Mouse (Mus musculus): Measurements from ENCODE around the gene Sorbs1. TPM values are rescaled to one million over a fixed set of nuclear protein-coding genes. Genes with fewer than 3 reads are reported as not detected.

Gene Sorbs1
- polyA plus RNA-seq, 1 experiment from 2014 or later, result 81.0 TPM

DNA sequence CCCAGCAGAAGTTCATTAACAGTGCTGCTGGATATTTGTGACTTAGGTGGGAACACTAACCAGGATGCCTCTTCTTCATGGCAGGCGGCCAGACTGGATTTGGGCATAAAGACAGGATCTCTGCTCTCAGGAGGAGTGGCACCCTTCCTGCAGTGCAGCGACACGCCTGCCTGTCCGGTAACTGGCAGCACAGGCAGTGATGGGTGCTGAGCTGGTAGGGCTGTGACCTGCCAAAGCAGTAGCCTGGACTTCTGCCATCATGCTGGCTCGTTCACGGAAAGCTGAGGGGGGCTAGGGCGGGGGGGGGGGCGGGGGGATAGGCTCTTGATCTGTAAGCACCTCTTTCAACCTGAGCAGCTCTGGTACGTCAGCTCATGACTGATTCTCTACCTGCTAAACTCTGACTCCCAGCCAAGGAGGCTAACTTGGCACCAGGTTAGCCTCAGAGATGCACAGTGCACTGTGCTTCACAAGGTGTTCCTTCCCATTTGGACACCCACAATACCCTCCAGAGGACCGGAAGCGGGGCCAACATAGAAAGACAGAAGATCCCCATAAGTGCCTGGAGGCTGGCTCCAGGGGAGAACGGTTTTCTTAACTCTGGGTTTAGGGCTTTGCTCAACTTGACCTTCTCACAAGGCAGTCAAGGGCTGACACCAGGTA, 151.2 kb downstream of the Sorbs1 start:
- no peak overlapping the region for H3K9ac ChIP-seq
- no peak for ATAC-seq (ENCODE audit: insufficient read depth, low FRiP score, low read depth)
- no peak overlapping the region for H3K4me2 ChIP-seq
- H3K27ac ChIP-seq, result no peak overlapping the region
- H3K36me3 ChIP-seq, result peaks cover 6% of the 10 kb centered on the region; the same call in 1 of the 2 replicates
- no peaks in the 10 kb centered on the region for H3K9me3 ChIP-seq
- 0 out of 2 replicates have a peak, but pooled peaks cover 6% of the 10 kb centered on the region for H3K4me1 ChIP-seq
- WGBS, result 59% methylated on average over 12 of the region's 12 CpGs
- H3K4me3 ChIP-seq (replicated peaks), result no peak overlapping the region
- H3K27me3 ChIP-seq (replicated peaks), result no peaks in the 10 kb centered on the region

GRCm38 (mm10) chr19:40359712-40360394, 153.7 kb downstream of the Sorbs1 start:
- WGBS, result 84% methylated on average over 5 of the region's 5 CpGs
- H3K27me3 ChIP-seq (replicated peaks), result no peaks in the 10 kb centered on the region
- H3K9ac ChIP-seq, result no peak overlapping the region
- peaks cover 6% of the 10 kb centered on the region; the same call in 1 of the 2 replicates for H3K36me3 ChIP-seq
- H3K4me2 ChIP-seq, result no peak overlapping the region
- H3K4me1 ChIP-seq, result no peaks in the 10 kb centered on the region
- H3K9me3 ChIP-seq, result no peaks in the 10 kb centered on the region
- no peak overlapping the region for H3K4me3 ChIP-seq (replicated peaks)
- peak overlapping the region; percentile 69 for H3K27ac ChIP-seq
- no peak for ATAC-seq (ENCODE audit: insufficient read depth, low FRiP score, low read depth)

- no peak overlapping the region for H3K27ac ChIP-seq
- H3K4me3 ChIP-seq (replicated peaks), result no peak overlapping the region
- no peak for ATAC-seq (ENCODE audit: insufficient read depth, low FRiP score, low read depth)
- no peaks in the 10 kb centered on the region for H3K4me1 ChIP-seq
- no peaks in the 10 kb centered on the region for H3K36me3 ChIP-seq
- H3K9ac ChIP-seq, result no peak overlapping the region
- WGBS, result 81% methylated on average over 15 of the region's 15 CpGs
- H3K27me3 ChIP-seq (replicated peaks), result no peaks in the 10 kb centered on the region
- H3K4me2 ChIP-seq, result no peak overlapping the region
- H3K9me3 ChIP-seq, result no peaks in the 10 kb centered on the region
These were observed 156.8 kb downstream of the Sorbs1 start for GRCm38 (mm10) chr19:40356536-40357522.

GRCm38 (mm10) chr19:40355075-40355474, 158.5 kb downstream of the Sorbs1 start:
- Histone ChIP-seq H3K27ac (no peak overlapping the region), H3K4me3 (replicated peaks) (no peak overlapping the region)
- no peak for ATAC-seq (ENCODE audit: insufficient read depth, low FRiP score, low read depth)

GRCm38 (mm10) chr19:40352006-40352405, 161.6 kb downstream of the Sorbs1 start:
- peaks cover 6% of the 10 kb centered on the region; the same call in 1 of the 2 replicates for H3K36me3 ChIP-seq
- H3K4me1 ChIP-seq, result no peaks in the 10 kb centered on the region
- no peaks in the 10 kb centered on the region for H3K9me3 ChIP-seq
- 80% methylated on average over 14 of the region's 14 CpGs for whole genome bisulfite sequencing
- no peak overlapping the region for H3K9ac ChIP-seq
- H3K4me2 ChIP-seq, result no peak overlapping the region
- no peak overlapping the region for H3K4me3 ChIP-seq (replicated peaks)
- no peaks in the 10 kb centered on the region for H3K27me3 ChIP-seq (replicated peaks)
- no peak overlapping the region for H3K27ac ChIP-seq
- ATAC-seq (ENCODE audit: insufficient read depth, low FRiP score, low read depth), result no peak

More at GRCm38 (mm10) chr19:40355075-40355474, 158.5 kb downstream of the Sorbs1 start:
- Histone ChIP-seq H3K36me3 (peaks cover 3% of the 10 kb centered on the region; the same call in 1 of the 2 replicates), H3K27me3 (replicated peaks) (no peaks in the 10 kb centered on the region), H3K4me1 (no peaks in the 10 kb centered on the region), H3K9ac (no peak overlapping the region), H3K4me2 (no peak overlapping the region), H3K9me3 (no peaks in the 10 kb centered on the region)
- WGBS, result 87% methylated on average over 3 of the region's 3 CpGs

- Histone ChIP-seq H3K4me3 (replicated peaks) (no peak overlapping the region), H3K27ac (no peak overlapping the region), H3K27me3 (replicated peaks) (no peaks in the 10 kb centered on the region), H3K4me1 (0 out of 2 replicates have a peak, but pooled peaks cover under 1% of the 10 kb centered on the region), H3K36me3 (peaks cover 6% of the 10 kb centered on the region; the same call in 1 of the 2 replicates), H3K4me2 (no peak overlapping the region), H3K9ac (no peak overlapping the region), H3K9me3 (no peaks in the 10 kb centered on the region)
- no peak for ATAC-seq (ENCODE audit: insufficient read depth, low FRiP score, low read depth)
- 81% methylated on average over 4 of the region's 4 CpGs for WGBS
These were observed 162.7 kb downstream of the Sorbs1 start for GRCm38 (mm10) chr19:40350835-40351234.

- Histone ChIP-seq H3K4me3 (replicated peaks) (no peak overlapping the region), H3K4me1 (0 out of 2 replicates have a peak, but pooled peaks cover 2% of the 10 kb centered on the region), H3K9me3 (no peaks in the 10 kb centered on the region), H3K4me2 (no peak overlapping the region), H3K27ac (no peak overlapping the region), H3K27me3 (replicated peaks) (no peaks in the 10 kb centered on the region), H3K36me3 (peaks cover 6% of the 10 kb centered on the region; the same call in 1 of the 2 replicates), H3K9ac (no peak overlapping the region)
- no peak for ATAC-seq (ENCODE audit: insufficient read depth, low FRiP score, low read depth)
- 64% methylated on average over 16 of the region's 16 CpGs for WGBS
These were observed 163.6 kb downstream of the Sorbs1 start for GRCm38 (mm10) chr19:40349713-40350671.

GRCm38 (mm10) chr19:40349281-40349680, 164.3 kb downstream of the Sorbs1 start:
- Histone ChIP-seq H3K27me3 (replicated peaks) (no peaks in the 10 kb centered on the region), H3K9me3 (no peaks in the 10 kb centered on the region), H3K4me3 (replicated peaks) (no peak overlapping the region), H3K9ac (no peak overlapping the region), H3K4me2 (no peak overlapping the region), H3K4me1 (0 out of 2 replicates have a peak, but pooled peaks cover 2% of the 10 kb centered on the region), H3K36me3 (peaks cover 6% of the 10 kb centered on the region; the same call in 1 of the 2 replicates), H3K27ac (no peak overlapping the region)
- WGBS, result 75% methylated on average over 3 of the region's 3 CpGs
- no peak for ATAC-seq (ENCODE audit: insufficient read depth, low FRiP score, low read depth)

GRCm38 (mm10) chr19:40348652-40349051, 164.9 kb downstream of the Sorbs1 start:
- Histone ChIP-seq H3K4me3 (replicated peaks) (no peak overlapping the region), H3K4me2 (no peak overlapping the region), H3K27me3 (replicated peaks) (no peaks in the 10 kb centered on the region), H3K9me3 (no peaks in the 10 kb centered on the region), H3K4me1 (0 out of 2 replicates have a peak, but pooled peaks cover 2% of the 10 kb centered on the region), H3K9ac (no peak overlapping the region), H3K36me3 (peaks cover 6% of the 10 kb centered on the region; the same call in 1 of the 2 replicates), H3K27ac (peak overlapping the region; percentile 21; the same call in 1 of the 2 replicates)
- WGBS, result 50% methylated on average over 2 of the region's 2 CpGs
- ATAC-seq (ENCODE audit: insufficient read depth, low FRiP score, low read depth), result no peak

GRCm38 (mm10) chr19:40348175-40348574, 165.4 kb downstream of the Sorbs1 start:
- ATAC-seq (ENCODE audit: insufficient read depth, low FRiP score, low read depth), result no peak
- H3K27ac ChIP-seq, result peak overlapping the region; percentile 21; the same call in 1 of the 2 replicates
- peaks cover 6% of the 10 kb centered on the region; the same call in 1 of the 2 replicates for H3K36me3 ChIP-seq
- H3K9me3 ChIP-seq, result no peaks in the 10 kb centered on the region
- no peak overlapping the region for H3K4me2 ChIP-seq
- H3K27me3 ChIP-seq (replicated peaks), result no peaks in the 10 kb centered on the region
- no peak overlapping the region for H3K9ac ChIP-seq
- 0 out of 2 replicates have a peak, but pooled peaks cover 2% of the 10 kb centered on the region for H3K4me1 ChIP-seq
- 75% methylated on average over 7 of the region's 7 CpGs for WGBS
- H3K4me3 ChIP-seq (replicated peaks), result no peak overlapping the region
